Mouse (Mus musculus) kidney, adult 2 months (tissue): ENCODE data around the gene Ralgapa2.

Source experiments
- CTCF ChIP-seq: fragments of 200-500 bp; conservative IDR thresholded peaks from 2 replicates; pipeline ENCODE4 v1.5.1; 2011; ENCODE audit warnings: low read depth, mild to moderate bottlenecking, control low read depth, low read length, moderate library complexity, mixed read lengths; ENCODE audit not compliant: insufficient read depth, insufficient read length
- POLR2A ChIP-seq: fragments of 200-500 bp; IDR thresholded peaks from one replicate; pipeline ENCODE4 v1.6.1; 2011; ENCODE audit warnings: low read depth, low read length, control low read depth

GRCm38 (mm10) chr2:146366098-146366497 is 146.0 kb downstream of the Ralgapa2 start:
- TF ChIP-seq CTCF, result no peak
- no peak for TF ChIP-seq POLR2A
